Mouse (Mus musculus) lung, embryonic 14.5 days (tissue): ENCODE results near the gene Csf3r. TPM values are rescaled to one million over a fixed set of nuclear protein-coding genes. Genes with fewer than 3 reads are reported as not detected.

Experiments used
- ATAC-seq: fragments of 200-750 bp; cut with Nextera tagmentation; 2 replicates; pipeline ENCODE4 v1.8.0; 2017; ENCODE audit warnings: mild to moderate bottlenecking, moderate TSS enrichment, moderate library complexity; ENCODE audit not compliant: insufficient read depth
- DNase-seq: peaks from one replicate; pipeline ENCODE4 v3.0.0-alpha.2; 2015
- H3K27ac ChIP-seq: fragments of 300-500 bp; sonication (generic); 2 replicates; pipeline ENCODE4 v1.5.1; 2014; ENCODE audit warnings: low read depth, mild to moderate bottlenecking, moderate library complexity
- H3K27me3 ChIP-seq: fragments of 300-500 bp; sonication (generic); 2 replicates; pipeline ENCODE4 v1.6.1; 2014; ENCODE audit warnings: low read length, control low read depth; ENCODE audit not compliant: insufficient read depth
- H3K36me3 ChIP-seq: fragments of 300-500 bp; sonication (generic); 2 replicates; pipeline ENCODE4 v1.6.1; 2014; ENCODE audit warnings: control low read depth; ENCODE audit not compliant: insufficient read depth
- H3K4me1 ChIP-seq: fragments of 300-500 bp; sonication (generic); 2 replicates; pipeline ENCODE4 v1.6.1; 2014; ENCODE audit warnings: antibody characterized with exemption, control low read depth; ENCODE audit not compliant: insufficient read depth
- H3K4me2 ChIP-seq: fragments of 300-500 bp; sonication (generic); 2 replicates; pipeline ENCODE4 v1.6.1; 2014; ENCODE audit warnings: mild to moderate bottlenecking
- H3K4me3 ChIP-seq: fragments of 300-500 bp; sonication (generic); 2 replicates; pipeline ENCODE4 v1.5.1; 2014; ENCODE audit warnings: low read depth, low read length
- H3K9ac ChIP-seq: fragments of 300-500 bp; sonication (generic); 2 replicates; pipeline ENCODE4 v1.6.1; 2014
- H3K9me3 ChIP-seq: fragments of 300-500 bp; sonication (generic); 2 replicates; pipeline ENCODE4 v1.6.1; 2016; ENCODE audit warnings: low read depth, low read length, control low read depth
- CTCF ChIP-seq: IDR thresholded peaks from 2 replicates; pipeline ENCODE4 v1.5.1; 2016; ENCODE audit warnings: antibody characterized with exemption, low read depth
- WGBS: fragments of 180-500 bp; shearing (Covaris S2); extraction: QIAGEN DNeasy Blood & Tissue Kit; methylation state at CpG from one replicate; pipeline ENCODE4 v1.1.7; 2014; 5-methylcytosine and 5-hydroxymethylcytosine counted together
- polyA plus RNA-seq: library from polyadenylated mRNA; unstranded; fragments of >200 nt; fragmentation: Nextera tagmentation; extraction: Ambion mirVana; gene quantifications from 2 replicates; pipeline ENCODE4 v1.2.1, GENCODE M21; 2014

The Csf3r gene
- polyA plus RNA-seq, 1 experiment from 2014 or later: 2.3 TPM

GRCm38 (mm10) chr4:126079266-126079665 lies 54.9 kb downstream of the Csf3r start:
- Histone ChIP-seq H3K27ac (no peak overlapping the region), H3K9ac (no peak overlapping the region), H3K4me1 (no peaks in the 10 kb centered on the region), H3K9me3 (no peaks in the 10 kb centered on the region), H3K4me3 (no peak overlapping the region), H3K4me2 (no peak overlapping the region), H3K27me3 (no peaks in the 10 kb centered on the region), H3K36me3 (no peaks in the 10 kb centered on the region)
- ATAC-seq: no peak
- no peak for TF ChIP-seq CTCF
- DNase-seq: no peak
- 66% methylated on average over 4 of the region's 4 CpGs for WGBS

- H3K4me1 ChIP-seq: no peaks in the 10 kb centered on the region
- H3K27me3 ChIP-seq: no peaks in the 10 kb centered on the region
- TF ChIP-seq CTCF: no peak
- DNase-seq: no peak
- no peak overlapping the region for H3K9ac ChIP-seq
- H3K4me2 ChIP-seq: no peak overlapping the region
- H3K9me3 ChIP-seq: no peaks in the 10 kb centered on the region
- no peak for ATAC-seq
- 83% methylated on average over 1 of the region's 1 CpGs for WGBS
- H3K27ac ChIP-seq: no peak overlapping the region
- no peaks in the 10 kb centered on the region for H3K36me3 ChIP-seq
- H3K4me3 ChIP-seq: no peak overlapping the region
These were observed 57.3 kb downstream of the Csf3r start for GRCm38 (mm10) chr4:126081601-126082000.

GRCm38 (mm10) chr4:126083021-126083420 lies 58.7 kb downstream of the Csf3r start:
- Histone ChIP-seq H3K9me3 (no peaks in the 10 kb centered on the region), H3K9ac (no peak overlapping the region), H3K4me1 (no peaks in the 10 kb centered on the region), H3K4me2 (no peak overlapping the region), H3K4me3 (no peak overlapping the region), H3K27me3 (no peaks in the 10 kb centered on the region), H3K36me3 (no peaks in the 10 kb centered on the region), H3K27ac (no peak overlapping the region)
- 80% methylated on average over 9 of the region's 9 CpGs for WGBS
- ATAC-seq (no peak), DNase-seq (no peak)
- TF ChIP-seq CTCF: no peak

- Histone ChIP-seq H3K36me3 (no peaks in the 10 kb centered on the region), H3K4me3 (no peak overlapping the region), H3K9me3 (no peaks in the 10 kb centered on the region), H3K4me2 (no peak overlapping the region), H3K27me3 (no peaks in the 10 kb centered on the region), H3K4me1 (no peaks in the 10 kb centered on the region), H3K27ac (no peak overlapping the region), H3K9ac (no peak overlapping the region)
- no peak for TF ChIP-seq CTCF
- ATAC-seq (no peak), DNase-seq (no peak)
- WGBS: 60% methylated on average over 8 of the region's 8 CpGs
These were observed 60.0 kb downstream of the Csf3r start for GRCm38 (mm10) chr4:126084382-126084781.

- no peak overlapping the region for H3K27ac ChIP-seq
- ATAC-seq (peak; percentile 89), DNase-seq (peak; percentile 94)
- H3K27me3 ChIP-seq: no peaks in the 10 kb centered on the region
- H3K9me3 ChIP-seq: no peaks in the 10 kb centered on the region
- H3K4me3 ChIP-seq: no peak overlapping the region
- WGBS: 27% methylated on average over 7 of the region's 7 CpGs
- H3K4me1 ChIP-seq: no peaks in the 10 kb centered on the region
- H3K9ac ChIP-seq: no peak overlapping the region
- H3K36me3 ChIP-seq: no peaks in the 10 kb centered on the region
- TF ChIP-seq CTCF: peak; percentile 96
- H3K4me2 ChIP-seq: no peak overlapping the region
These were observed 61.7 kb downstream of the Csf3r start for GRCm38 (mm10) chr4:126085996-126086576.

GRCm38 (mm10) chr4:126090101-126090847 lies 65.9 kb downstream of the Csf3r start:
- Histone ChIP-seq H3K27ac (no peak overlapping the region), H3K9ac (no peak overlapping the region), H3K36me3 (no peaks in the 10 kb centered on the region), H3K4me1 (no peaks in the 10 kb centered on the region), H3K9me3 (no peaks in the 10 kb centered on the region), H3K4me2 (no peak overlapping the region), H3K4me3 (no peak overlapping the region), H3K27me3 (no peaks in the 10 kb centered on the region)
- WGBS: 57% methylated on average over 7 of the region's 7 CpGs
- no peak for DNase-seq
- no peak for ATAC-seq
- no peak for TF ChIP-seq CTCF

GRCm38 (mm10) chr4:126090848-126091124 lies 66.4 kb downstream of the Csf3r start:
- H3K4me2 ChIP-seq: no peak overlapping the region
- ATAC-seq: no peak

More at GRCm38 (mm10) chr4:126090848-126091124, 66.4 kb downstream of the Csf3r start:
- Histone ChIP-seq H3K27me3 (no peaks in the 10 kb centered on the region), H3K9ac (no peak overlapping the region), H3K9me3 (no peaks in the 10 kb centered on the region), H3K4me3 (no peak overlapping the region), H3K27ac (no peak overlapping the region), H3K36me3 (no peaks in the 10 kb centered on the region), H3K4me1 (no peaks in the 10 kb centered on the region)
- WGBS: 68% methylated on average over 4 of the region's 4 CpGs
- TF ChIP-seq CTCF: no peak
- DNase-seq: no peak
